Mouse (Mus musculus) 3T3-L1 (cell line): ENCODE measurements around the gene Atf5.

Source experiments
- DNase-seq: peaks from one replicate; pipeline ENCODE4 v3.0.0-alpha.2; 2015; ENCODE audit warnings: low read depth, low spot score

Gene Atf5

DNA sequence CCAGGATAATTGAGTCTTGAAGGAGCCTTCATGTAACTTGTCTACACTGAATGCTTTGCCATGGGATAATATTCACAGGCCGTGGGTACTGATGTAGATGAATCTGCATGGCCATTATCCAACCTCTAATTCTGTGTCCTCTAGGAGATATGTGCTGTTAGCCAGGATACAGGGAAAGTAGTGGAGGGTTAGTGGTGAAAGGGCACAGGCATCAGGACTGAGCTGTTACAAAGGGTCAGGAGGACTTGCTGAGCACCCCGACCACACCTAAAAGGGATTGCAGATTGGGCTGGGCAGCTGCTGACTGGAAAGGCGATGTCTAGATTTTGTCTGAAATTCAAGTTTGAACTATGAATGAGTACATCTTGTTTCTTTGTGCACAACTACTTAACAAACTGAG is 4.1 kb upstream of the Atf5 start:
- no peak for DNase-seq

DNA sequence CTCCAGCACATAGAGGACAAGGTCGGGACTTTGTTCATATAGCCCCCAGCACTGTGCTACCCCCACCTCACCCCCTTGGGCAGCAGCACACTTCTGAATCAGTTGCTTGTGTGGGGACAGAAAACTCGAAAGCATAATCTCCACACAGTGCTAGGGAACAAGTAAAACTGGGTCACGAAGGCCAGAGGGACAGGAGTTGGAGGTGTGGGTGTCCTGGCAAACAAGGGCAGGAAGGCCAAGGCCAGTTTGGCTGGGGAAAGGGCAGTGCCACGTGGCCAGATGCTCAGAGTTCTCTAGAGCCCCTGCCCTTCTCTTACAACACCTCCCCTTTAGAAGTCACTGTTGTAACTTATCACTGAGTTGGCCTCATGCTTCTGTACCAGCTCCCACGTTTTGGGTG is 3.4 kb upstream of the Atf5 start:
- DNase-seq, result no peak

DNA sequence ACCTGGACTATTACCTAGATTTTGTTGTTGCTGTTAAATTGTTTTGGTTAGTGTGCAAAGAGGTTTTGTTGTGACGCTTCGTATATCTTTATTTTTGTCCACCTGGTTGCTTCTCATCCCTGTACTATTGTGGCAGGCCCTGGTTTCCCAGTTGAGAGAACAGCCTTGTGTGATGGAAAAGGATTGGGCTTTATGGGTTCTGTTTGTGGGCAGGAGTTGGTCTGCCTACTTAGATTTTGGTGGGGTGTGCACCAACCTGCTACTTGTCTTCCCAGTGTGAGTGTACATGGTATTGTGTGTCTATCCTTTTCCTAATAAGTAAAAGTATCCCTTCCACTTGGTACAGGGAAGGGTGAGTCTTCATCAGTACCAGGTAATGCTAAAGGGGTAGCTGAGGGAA is 2.9 kb upstream of the Atf5 start:
- no peak for DNase-seq

DNA sequence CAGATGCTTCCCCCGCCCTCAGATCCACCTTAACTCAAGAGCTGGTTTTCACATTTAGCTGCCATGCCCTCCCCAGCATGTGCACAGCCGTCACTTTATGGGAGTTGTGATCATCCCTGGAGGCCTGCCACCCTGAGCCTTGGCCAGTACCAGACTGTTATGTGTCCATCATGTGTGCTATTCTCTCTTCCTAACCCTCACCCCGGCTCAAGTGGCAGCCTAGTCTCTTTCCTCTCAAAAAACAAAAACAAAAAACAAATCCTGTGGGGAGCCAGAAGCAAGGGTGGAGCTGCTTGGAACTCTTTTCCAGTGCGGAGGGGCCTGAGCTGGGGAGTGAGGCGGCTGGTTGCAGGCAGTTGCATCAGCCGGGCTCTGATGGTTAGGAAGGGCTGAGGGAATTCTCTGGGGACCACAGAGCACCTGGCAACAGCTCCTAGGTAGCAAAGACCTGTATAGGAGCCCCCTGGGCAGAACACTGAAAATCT is 2.3 kb upstream of the Atf5 start:
- DNase-seq, result peak; percentile 80

DNA sequence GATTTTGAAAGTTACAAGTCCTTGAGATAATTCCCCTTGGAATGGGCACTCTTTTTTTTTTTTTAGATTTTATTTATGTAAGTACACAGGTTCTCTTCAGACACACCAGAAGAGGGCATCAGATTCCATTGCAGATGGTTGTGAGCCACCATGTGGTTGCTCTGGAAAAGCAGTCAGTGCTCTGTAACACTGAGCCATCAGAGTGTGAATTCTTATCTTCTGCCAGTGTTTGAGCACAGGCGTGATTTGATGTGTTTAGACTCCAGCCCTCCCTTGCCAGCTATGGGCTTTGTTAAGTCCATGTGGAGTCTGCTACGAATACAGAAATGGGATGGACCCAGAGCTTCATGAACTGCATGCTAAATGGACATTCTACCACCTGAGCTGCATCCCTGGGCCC is 1.7 kb upstream of the Atf5 start:
- peak; percentile 75 for DNase-seq

DNA sequence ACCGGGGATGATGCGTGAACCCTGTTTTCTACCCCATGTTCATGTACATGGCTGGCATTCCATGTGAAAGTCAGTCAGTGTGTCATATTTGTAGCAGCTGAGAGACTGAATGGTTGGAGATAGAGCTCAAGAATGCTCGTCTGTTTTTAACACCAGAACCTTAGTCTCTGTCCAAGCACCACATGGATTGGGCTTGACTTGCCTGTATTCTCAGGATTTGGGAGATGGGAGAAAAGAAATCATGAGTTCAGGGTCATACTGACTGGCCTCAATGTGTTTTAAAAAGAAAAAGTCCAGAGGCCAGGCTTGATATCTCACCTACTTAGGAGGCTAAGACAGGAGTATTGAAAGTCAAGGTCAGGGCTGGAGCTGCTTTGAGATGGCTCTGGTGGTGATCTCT is 983 bp upstream of the Atf5 start:
- peak; percentile 29 for DNase-seq

DNA sequence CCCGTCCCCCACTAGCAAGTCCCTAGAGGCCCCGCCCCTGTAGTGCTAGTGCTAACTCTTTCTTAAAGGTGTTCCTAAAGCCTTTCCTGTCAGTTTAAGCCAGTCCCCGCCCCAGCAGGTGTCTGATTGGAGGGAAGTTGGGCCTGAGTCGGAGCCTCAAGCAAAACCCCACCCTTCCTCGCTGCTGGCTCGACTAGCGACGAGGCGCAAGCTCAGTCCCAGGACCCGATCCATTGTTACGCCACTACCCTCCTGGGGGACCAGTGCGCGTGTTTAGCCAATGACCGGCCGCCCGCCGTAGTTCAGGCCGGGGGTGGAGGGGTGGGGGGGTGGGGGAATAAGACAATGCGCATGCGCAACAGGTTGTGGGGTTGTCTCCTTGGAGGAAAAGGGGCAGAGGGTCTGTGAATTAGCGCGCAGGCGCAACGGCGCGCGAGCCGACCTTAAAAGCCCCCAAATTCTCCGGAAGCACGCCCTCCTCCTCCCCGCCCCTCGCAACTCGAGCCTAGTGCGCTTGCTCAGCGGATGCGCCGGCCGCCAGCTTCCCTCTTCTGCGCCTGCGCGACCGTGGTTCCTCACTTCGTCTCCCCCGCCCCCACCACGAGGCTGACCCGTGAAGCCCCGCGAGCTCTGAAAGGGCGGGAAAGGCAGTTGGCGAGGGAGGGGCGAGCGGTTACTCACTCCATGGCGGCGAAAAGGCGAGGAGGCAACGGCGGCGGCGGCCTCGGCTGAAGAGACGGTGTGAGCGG is 563 bp downstream of the Atf5 start, which contains the start of the genes Nup62 and Il4i1:
Gene Nup62 (plus strand): TSS at position 368 of the 749 bp plus-strand sequence.
Gene Il4i1 (plus strand): TSS at position 667 of the 749 bp plus-strand sequence.
- peak; percentile 96 for DNase-seq

DNA sequence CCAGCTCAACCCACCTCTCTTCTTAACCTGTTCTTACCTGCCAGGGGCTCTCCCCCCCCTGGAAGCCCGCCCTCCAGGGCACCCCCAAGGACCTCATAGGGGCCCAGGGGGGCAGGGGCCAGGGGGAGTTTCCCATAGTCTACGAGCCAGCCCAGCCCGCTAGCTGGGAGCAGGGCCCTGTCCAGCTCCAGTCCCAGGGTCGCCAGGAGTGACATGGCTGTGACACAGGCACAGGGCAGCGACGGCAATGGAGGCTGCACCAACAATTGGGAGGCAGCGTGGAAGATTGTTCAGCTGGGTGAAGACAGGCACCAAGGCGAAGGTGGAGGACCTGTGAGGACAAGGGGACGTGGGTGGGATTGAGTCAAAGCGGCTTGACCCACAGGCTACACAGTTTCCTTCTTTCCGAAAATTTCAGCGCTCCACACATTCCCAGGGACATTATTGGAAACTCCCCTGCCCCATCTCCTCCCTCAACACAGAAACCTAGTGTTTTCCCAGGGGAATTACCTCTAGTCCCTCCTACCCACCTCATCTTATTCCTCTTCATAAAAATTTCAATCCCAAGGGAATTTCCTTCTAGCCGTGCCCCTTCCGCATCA is 1.4 kb downstream of the Atf5 start:
- DNase-seq, result no peak

DNA sequence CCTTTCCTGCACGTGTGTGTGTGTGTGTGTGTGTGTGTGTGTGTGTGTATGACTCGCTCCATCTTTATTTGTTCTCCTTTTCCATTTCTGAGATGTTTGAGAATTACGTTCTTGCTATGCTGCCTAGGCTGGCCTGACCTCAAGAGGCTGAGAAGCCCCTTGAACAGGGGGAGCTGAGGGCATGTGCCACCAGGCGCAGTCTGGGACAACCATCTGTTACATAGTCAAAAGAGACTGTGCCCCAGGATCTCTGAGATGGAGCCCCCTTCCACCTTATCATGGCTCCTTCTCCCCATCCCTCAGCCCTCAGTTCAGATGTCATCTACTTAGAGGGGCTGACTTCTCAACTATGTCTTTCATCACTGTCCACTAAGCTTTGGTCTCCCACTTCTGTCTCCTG is 2.0 kb downstream of the Atf5 start:
- no peak for DNase-seq

DNA sequence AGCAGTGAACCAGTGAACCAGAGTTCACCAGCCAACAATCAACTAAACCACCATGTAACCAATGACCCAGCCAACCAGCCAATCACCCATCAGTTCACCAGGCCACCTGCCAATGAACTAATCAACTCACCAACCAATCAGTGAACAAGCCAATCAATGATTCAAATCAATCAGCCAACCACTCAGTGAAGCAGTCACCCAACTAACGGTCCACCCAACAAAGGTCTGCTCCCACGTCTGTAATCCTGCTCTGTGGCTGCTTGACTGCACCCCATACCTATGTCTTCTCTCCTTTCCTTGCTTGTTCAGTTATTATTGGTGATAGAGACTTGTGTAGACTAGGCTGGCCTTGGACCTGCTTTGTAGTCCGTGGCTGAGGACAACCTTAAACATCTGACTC is 2.5 kb downstream of the Atf5 start:
- DNase-seq, result no peak

DNA sequence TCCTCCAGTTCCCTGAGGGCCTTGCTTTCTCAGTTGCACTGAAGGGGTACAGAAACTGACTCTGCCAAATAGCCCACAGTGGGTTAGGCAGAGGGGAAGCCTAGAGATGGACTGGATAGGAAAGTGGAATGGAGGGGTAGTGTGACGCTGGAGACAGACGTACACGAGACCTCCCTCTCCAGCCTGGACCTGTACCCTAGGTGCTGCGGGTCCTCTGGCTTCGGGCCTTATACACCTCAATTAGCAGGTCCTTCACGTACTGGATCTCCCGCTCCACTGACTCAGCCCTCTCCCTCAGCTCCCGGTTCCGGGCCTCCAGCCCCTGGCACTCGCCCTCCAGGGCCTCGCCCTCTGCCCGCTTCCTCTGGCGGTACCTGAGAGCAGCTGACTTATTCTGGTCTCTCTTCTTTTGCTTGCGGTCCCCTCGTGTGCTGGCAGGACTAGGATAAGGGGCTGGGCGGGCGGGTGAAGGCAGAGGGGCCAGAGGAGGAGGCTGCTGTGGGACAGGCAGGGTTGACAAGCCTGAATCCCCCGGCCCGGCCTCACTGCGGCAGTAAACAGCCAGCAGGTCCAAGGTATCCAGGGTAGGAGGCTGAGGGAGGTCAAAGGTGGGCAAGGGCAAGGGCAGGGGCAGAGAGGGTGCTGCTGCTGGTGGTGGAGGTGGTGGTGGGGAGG is 3.7 kb downstream of the Atf5 start:
- DNase-seq, result no peak

DNA sequence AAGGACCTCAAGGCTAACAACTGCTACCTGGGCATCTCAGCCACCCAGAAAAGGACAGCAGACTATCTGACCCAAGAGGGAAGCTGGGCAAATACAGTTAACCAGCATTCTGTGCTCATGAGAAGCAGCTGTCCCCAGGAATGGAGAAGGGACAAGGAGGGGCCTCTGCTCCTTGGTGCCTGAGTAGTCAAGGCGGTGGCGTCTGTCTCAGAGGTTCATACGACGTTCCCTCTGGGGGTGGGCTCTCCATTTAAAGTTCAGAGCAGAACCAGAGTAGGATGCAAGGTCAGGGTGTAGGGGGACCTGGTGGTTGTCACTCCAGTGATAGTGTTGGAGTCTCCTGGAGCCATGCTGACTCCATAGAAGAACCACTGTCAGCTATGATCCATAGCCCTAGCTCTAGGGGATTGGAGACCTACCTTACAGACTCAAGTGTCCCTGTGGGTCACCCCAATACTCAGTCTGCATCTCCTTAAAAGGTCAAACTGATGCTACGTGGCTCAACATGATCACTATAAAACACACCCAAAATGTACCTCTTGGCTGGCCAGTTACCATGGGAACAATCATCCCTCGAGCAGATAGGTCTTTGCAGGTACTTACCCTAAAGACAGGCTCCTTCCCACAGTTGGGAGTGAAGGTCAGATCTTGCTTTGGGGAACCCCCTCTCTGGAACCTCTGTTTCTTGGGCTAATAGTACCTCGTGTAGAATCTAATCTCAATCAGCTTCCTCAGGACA is 5.5 kb downstream of the Atf5 start:
- DNase-seq, result no peak

DNA sequence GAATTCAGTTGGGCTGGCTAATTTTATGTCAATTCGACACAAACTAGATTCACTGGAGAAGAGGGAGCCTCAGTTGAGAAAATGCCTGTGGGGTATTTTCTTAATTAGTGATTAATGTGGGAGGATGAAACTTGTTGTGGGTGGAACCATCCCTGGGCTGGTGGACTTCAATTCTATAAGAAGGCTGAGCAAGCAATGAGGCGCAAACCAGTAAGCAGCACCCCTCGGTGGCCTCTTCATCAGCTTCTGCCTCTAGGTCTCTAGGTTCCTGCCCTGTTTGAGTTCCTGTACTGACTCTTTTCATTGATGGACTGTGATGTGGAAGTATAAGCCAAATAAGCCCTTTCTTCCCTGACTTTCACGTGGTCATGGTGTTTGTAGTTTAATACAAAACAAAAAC is 6.1 kb downstream of the Atf5 start:
- DNase-seq, result no peak

DNA sequence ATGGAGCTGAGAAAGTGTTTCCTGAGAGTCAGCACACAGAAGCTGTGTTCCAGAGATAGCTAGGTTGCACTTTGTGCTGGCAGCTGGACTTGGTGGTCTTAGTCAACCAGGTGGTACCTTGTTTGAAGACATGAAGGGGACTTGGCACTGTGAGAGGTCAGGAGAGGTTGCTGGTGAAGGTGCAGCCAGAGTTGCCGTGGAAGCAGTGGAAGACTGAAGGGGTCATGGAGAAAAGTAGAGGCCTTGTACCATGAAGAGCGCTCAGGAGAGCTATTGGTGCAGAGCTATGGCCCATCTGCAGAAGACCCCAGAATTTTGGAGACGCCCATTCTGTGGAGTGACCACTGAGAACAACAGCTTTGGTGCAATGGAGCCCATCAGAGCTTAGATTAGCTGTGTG is 7.0 kb downstream of the Atf5 start:
- DNase-seq, result no peak

DNA sequence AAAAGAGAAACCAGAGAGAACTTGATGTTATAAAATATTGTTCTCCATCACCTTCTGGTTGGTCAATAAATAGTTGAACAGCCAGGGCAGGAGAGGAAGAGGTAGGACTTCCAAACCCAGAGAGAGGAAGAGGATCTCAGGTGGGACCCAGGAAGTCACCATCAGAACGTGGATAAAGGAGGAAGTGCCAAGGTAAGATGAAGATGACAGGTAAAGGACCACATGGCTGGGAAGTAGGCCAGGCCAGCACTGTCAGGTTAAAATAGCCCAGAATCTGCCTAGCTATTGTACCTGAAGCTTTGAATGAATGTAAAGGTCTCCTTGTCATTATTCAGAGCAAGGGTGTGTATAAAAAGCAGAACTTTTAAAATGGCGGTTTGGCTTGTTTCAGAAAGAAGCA is 7.5 kb downstream of the Atf5 start:
- DNase-seq, result no peak

DNA sequence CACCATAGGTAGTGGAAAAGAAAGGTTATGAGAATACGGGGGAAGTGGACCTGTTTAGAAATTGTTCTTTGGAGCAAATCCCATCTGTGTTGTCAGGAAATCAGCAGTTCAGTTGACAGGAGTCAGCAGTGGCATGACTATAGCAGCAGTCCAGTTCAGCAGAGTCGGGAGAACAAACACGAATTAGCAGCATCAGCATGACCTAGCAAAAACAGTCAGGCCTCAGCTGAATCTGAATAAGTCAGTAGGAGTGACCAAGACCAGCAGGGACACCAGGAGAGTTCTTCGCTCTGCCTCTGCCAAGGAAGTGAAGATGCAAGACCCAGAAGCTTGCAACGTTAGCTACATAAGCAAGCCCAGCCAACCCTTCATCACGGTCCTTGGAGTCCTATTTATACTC is 23.7 kb downstream of the Atf5 start:
- no peak for DNase-seq

DNA sequence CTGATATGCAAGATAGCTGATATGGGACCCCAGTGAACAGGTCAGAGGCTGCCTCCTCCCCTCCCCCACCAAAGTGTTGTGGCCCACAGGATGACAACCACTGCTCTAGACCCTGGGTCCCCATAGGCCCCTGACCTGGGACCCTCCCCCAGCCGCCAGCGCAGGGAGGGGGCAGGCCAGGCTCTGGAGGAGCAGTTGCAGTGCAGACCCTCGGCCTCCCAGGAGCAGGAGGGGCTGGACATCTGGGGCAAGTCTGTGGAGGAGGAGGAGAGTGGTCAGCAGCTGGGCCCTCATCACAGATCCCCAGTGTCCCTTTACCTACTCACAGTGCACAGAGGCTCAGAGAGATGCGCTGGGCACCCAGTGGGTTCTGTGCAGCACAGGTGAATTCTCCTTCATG is 26.4 kb downstream of the Atf5 start:
- no peak for DNase-seq

DNA sequence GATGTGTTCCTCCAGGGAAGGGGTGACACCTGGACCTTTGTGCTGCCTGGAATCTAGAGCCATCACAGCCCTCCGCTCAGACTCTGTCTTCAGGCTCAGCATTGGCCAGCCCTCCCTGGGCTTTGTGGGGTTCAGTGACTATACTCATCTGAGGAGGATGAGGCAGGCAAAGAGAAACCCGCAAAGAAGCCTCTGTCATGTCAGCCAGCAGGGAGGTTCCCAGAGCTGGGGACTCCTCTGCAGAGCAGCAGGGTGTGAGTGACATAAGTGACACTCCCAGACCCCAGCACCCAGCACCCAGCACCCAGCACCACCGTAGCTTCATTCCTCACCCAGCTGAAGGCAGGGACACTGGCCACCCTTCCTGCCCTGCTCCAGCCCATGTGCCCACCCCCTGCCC is 26.9 kb downstream of the Atf5 start:
- DNase-seq, result no peak

DNA sequence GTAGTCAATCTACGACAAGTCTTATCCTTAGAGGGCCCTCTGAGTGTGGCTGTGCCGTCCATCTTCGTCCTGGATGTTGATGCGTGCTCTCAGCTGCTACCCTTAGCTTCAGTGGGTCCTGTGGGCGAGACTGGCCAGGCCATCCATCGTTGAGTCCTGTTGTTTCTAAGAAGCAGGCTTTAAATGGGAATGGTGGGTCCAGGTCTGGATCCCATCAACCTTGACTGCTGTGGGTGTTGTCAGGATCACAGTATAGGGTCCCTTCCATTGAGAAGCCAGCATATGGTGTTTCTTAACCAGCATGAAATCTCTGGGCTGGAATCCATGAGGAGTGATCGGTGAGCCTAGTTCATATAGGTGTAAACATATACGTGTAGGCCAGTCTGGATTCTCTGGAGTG is 36.4 kb downstream of the Atf5 start:
- DNase-seq, result no peak

DNA sequence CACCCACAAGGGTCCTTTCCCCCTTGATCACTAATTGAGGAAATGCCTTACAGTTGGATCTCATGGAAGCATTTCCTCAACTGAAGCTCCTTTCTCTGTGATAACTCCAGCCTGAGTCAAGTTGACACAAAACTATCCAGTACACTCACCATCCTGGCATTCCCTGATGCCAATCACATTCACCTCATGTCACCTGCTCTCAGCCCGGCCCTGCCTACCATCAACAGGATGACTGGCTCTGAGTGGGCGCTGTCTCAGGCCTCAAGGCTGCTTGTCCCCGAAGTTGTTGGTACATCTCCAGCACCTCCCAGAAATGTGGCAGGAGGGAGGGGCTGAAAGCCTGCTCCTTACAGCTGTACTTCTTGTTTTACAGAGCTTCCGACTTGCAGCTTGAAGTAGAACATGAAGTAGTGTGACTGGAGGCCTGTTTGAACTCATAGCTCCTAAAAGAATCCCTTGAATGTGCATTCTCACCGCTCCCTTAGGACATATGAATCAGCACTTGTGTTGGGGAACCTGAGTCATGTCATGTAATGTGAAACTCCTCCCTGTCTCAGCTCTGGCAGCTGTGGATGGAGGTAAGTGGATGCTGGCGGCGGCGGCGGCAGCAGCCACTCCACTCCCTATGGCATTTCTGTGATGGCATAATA is 39.5 kb downstream of the Atf5 start:
- DNase-seq, result peak; percentile 91

DNA sequence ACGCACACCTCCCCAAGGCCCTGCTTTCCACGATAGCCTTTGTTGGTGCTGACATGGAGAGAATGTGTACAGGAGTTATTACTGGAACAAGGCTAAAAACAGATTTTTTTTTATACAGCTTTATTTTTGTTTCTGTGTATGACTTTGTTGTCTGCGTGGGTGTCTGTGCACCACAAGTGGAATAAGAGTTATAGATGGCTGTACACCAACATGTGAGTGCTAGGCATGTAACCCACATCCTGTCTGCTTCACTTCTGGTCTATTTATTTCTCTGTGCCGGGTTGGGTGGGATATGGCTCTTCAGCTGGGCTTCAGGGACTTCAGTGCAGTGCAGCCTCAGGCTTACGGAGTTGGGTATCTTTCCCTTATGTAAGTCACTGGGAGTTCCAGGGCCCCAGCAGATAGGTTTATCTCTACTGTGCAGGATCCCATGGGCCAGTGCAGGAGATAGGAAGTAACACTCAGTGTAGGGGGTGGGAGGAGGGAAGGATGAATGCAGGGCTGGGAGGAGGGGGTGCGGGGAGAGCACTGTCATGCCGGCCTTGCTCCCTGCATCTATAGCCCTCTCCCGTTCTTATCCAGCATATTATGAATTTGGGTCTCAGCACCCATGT is 43.8 kb downstream of the Atf5 start:
- no peak for DNase-seq
